Mouse (Mus musculus): ENCODE measurements around the gene Eml6. TPM values are rescaled to one million over a fixed set of nuclear protein-coding genes. Genes with fewer than 3 reads are reported as not detected.
"Not testable (repeated sequence)": the region's sequence is repeated elsewhere in the genome, so short reads cannot be mapped to it uniquely, and the experiment has no call there.

Eml6 gene
- 13.4 to 15.1 TPM (median 14.8 TPM) in 3 replicates for total RNA-seq (2017)

DNA sequence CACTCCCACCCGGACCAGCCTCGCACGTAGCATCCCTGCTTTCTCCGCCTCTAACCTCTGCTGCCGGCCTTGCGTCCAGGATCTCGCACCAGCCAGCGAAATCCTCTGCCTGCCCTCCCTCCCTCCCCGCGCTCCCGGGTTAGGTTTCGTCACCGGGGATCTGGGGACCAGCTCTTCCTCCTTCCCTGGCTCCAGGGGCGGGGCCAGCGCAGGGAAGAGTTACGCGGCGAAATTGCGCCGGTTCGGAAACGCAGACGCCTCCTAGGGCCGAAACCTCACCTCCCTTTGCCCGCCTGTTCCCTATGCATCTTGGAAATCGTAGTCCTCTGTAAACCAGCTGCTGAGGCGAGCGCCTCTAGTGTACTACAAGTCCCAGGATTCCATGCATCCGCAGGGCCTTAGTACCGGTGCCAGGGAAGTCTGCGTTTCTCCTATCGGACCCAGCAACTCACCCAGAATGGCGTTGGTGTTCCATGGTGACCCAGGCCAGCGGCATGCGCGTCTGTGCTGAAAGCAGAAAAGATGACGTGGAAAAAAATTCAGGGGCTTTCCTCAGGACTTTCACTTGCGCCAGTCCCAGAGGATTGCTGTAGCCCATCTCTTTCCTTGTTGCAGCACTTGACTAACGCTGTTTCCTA lies at the start of gene Eml6:
Gene Eml6, minus strand, starts transcription at position 199 of the 638 bp plus-strand sequence.
- ATAC-seq (replicated peaks; ENCODE audit: insufficient number of reproducible peaks, low FRiP score, low TSS enrichment, poor library complexity, severe bottlenecking): peak; percentile 98

DNA sequence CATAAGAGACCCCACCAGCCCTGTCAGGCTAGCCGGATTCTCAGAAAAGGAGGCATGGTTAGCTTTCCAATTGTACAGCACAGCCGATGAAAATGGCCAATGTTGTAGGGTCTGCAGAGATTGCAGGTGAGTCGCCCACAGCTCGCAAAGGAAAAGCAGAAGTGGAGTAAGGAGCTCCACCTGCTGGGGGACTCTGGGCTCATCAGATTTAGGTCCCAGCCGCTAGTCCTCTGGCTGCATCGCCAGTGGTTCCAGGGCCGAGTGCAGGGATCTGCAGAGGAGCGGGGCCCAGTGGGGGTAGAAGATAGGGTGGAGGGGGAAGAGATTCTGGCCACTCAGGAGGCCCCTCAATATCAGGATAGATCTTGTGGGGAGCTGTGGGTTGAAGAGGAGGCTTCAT lies 31.5 kb upstream of the Eml6 start:
- 0 out of 2 replicates have a peak, but pooled peaks have one; percentile 47 for ATAC-seq (replicated peaks; ENCODE audit: insufficient number of reproducible peaks, low FRiP score, low TSS enrichment, poor library complexity, severe bottlenecking)

DNA sequence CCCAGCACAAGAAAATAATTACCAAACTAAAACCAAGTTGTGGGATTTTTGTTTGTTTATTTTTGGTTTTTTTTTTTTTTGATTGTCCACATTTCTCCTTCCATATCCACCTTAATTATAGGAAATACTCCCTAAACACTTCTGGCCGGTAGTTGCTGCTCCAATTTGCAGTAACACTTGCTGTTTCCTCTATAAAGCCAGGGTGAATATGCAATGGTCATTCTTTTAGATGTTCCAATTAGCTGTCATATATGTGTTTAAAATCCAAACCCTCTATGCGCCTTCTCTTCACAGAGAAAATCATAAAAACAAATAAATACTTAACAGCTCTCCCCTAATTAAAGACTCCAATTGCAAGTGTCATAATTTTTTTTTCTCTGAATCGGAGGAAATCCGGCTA lies 689 bp downstream of the Eml6 start:
- ATAC-seq (replicated peaks; ENCODE audit: insufficient number of reproducible peaks, low FRiP score, low TSS enrichment, poor library complexity, severe bottlenecking): no peak

DNA sequence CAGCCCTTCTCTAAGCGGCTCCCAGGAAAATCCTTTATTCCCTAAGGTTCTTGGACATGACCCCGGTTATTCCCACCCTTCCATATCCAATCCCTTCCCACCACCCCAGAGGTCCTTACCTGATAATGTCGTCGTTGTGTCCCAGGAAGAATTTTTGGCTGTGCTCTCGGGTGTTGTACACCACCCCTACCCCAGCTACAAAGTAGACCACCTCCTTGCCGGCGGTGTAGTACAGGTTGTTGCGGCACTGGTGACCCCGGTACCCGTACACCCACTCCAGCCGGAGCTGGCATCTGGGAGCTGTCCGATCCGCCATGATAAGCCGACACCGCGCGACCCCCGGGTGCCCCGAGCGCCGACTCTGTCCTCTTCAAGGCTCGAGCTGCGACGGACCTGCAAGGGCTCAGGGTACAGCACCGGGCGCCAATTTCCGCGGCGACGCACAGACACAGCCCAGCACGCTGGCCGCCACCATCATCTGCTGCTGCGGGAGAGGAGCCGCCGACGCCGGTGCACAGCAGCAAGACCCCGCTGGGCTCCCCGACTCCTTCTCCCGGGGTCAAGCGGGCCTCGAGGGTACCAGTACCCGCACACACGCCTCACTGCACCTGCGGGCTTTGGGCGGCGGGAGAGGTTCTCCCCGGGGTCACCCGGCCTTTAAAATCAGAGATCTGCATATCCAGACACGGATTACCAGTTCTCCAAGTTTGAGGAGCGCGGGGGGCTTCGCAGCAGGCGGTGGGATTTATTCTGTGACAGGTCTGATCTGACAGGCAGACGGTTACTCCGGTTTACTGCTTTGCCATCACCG lies 1.4 kb downstream of the Eml6 start:
- ATAC-seq (replicated peaks; ENCODE audit: insufficient number of reproducible peaks, low FRiP score, low TSS enrichment, poor library complexity, severe bottlenecking): no peak

DNA sequence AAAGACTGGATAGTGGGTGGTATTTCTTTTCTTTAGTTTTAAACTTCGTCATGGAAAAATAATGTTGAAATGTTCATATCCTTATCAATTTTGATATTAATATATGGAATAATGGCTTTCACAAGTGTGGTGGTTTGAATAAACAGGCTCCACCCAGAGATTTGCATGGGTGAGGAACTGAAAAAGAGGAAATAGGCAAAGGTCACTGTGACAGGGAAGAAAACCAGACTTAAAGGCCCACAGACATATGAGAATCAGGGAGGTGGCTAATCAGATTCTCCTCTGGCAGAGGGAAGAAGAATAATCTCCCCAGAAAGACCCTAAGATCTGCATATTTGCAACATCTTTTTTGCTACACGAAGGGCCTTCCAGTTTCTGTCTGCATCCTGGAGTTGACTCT lies 39.6 kb downstream of the Eml6 start:
- ATAC-seq (replicated peaks; ENCODE audit: insufficient number of reproducible peaks, low FRiP score, low TSS enrichment, poor library complexity, severe bottlenecking): peak; percentile 96

DNA sequence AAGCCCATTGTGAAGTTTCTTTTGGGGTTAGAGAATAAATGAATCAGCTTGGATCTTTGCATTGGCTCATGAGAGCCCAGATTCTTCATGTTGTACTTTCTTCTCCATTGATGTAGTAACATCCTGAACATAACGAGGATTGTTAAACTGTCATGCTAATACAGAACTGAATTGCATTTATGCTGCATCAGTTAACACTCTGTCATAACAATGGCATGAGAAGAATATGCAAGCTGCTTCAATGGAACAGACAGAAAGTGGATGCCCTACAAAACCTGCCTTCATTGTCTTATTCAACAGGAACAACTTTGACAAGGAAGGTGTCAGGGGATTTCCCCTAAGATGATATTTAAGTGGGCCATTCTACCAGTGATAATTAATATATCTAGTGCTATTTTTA lies 57.0 kb downstream of the Eml6 start:
- ATAC-seq (replicated peaks; ENCODE audit: insufficient number of reproducible peaks, low FRiP score, low TSS enrichment, poor library complexity, severe bottlenecking): no peak

DNA sequence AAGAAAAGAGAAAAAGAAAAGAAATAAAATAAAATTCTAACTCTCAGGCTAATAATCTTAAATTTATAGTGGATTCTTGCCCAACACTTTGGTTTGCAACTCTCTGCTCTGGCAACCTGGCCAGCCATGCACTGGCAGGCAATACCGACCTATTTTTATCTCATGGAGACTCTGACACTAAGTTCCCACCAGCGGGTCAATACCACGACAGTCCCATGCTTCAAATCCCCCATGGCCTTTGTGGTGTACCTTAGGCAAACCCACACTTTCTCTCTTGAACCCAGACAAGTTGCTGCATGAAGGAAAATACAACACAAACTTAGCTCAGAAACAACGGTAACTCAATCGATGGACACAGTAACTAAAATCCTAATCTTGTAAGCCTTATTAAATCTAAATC lies 66.5 kb downstream of the Eml6 start:
- no peak for ATAC-seq (replicated peaks; ENCODE audit: insufficient number of reproducible peaks, low FRiP score, low TSS enrichment, poor library complexity, severe bottlenecking)

DNA sequence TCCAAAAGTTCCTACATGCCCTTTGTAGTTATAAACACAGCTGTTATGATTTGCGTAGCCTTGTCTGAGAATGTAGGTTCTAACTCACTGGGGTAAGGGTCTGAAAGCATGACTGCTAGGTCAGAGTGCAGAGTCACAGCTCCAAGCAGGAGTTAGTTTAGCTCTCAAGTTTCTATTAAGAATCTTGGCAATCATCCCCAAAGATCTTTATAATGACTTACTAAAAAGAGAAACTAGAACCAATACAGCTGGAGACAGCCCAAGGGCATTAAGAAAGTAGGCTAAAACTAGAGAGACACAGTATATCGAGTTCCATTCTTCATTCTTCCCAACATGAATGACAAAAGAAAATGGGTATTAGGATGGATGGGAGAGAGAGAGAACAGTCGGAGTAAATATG lies 81.2 kb downstream of the Eml6 start:
- ATAC-seq (replicated peaks; ENCODE audit: insufficient number of reproducible peaks, low FRiP score, low TSS enrichment, poor library complexity, severe bottlenecking): no peak

DNA sequence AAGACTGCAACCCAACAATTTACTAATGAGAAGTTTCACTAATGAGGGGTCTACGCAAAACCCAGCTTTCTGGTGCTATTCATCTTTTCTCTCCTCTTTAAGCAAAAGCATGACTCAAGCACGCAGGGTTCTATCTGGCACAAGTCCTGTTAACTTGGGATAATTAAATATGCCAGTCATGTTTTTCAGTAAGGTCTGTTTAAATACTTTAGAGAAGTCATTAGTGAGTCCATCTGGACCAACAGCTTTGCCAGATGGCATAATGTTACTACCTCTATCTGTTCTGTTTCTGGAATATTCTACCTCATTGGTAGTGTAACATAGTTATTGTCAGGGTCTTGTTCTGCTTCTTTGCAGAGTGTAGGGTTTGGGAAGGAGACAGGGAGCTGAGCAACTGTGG lies 101.5 kb downstream of the Eml6 start:
- no peak for ATAC-seq (replicated peaks; ENCODE audit: insufficient number of reproducible peaks, low FRiP score, low TSS enrichment, poor library complexity, severe bottlenecking)

DNA sequence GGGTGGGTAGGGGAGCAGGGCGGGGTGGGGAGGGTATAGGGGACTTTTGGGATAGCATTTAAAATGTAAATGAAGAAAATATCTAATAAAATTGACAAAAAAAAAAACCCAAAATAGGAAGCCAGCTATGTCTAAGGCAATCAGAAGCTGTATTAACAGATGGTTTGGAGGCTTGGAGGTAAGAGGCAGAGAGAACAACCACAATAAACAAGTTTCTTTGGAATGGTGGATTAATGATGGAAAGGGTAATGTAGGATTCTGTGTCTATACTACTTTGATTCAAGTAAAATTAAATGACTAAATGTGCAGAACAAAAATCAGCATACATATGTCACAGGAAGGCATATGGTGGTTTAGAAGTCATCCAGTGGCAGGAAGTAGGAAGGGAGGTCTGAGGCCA lies 102.0 kb downstream of the Eml6 start:
- no peak for ATAC-seq (replicated peaks; ENCODE audit: insufficient number of reproducible peaks, low FRiP score, low TSS enrichment, poor library complexity, severe bottlenecking)

DNA sequence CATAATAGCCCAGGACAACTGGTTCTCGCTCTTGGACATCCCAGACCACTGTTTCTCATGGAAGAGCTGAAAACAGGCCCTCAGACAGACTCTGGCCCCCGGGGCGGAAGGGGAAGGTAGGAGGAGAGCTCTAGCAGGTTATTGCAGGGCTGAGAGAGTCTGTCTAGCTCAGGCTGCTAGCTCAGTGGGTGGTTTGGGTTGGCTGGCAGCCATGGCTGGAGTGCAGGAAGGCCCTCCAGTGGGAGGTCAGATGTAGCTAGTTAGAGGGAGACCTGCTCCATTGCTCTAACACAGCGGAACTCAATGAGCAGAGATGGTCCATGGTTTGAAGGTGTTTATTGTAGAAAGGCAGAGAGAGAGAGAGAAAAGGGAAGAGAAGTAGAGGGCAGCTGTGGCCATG lies 112.7 kb downstream of the Eml6 start:
- no peak for ATAC-seq (replicated peaks; ENCODE audit: insufficient number of reproducible peaks, low FRiP score, low TSS enrichment, poor library complexity, severe bottlenecking)

DNA sequence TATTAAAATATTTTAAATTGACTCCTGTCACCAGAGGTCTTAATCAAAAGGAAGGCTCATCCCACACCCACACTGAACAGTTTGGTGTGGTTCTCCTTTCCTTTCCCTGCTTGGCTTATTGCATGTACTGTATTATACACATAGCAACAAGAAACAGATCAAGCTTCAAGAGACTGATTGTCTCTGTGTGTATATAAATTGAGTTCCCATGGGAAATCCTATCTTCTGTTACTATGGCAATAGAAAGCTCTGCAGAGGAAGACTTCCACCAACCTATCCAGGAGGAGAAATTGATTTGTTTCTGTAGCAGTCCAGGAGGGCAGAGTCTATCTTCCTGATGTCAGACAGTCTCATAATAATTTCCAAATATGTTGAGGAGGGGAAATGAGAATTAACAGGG lies 116.5 kb downstream of the Eml6 start:
- ATAC-seq (replicated peaks; ENCODE audit: insufficient number of reproducible peaks, low FRiP score, low TSS enrichment, poor library complexity, severe bottlenecking): no peak

DNA sequence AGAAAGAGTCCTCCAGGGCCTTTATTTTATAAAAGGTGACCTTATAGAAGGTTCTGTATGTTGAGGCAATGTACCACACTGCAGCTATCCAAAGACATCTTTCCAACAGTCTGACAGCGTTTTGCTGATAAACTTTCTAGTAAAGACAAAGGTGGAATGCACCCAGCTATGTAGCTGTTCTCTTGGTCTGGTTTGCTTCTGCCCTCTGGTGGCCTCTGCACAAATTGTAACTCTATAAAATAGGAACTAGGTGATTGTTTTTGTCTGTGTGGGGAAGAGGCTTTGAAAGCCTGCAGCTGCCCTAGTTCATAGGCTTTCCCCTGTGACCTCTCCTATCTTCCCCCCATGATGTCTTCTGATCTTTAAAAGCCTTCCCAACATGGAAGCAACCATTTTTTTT lies 140.7 kb downstream of the Eml6 start:
- peak; percentile 86 for ATAC-seq (replicated peaks; ENCODE audit: insufficient number of reproducible peaks, low FRiP score, low TSS enrichment, poor library complexity, severe bottlenecking)

DNA sequence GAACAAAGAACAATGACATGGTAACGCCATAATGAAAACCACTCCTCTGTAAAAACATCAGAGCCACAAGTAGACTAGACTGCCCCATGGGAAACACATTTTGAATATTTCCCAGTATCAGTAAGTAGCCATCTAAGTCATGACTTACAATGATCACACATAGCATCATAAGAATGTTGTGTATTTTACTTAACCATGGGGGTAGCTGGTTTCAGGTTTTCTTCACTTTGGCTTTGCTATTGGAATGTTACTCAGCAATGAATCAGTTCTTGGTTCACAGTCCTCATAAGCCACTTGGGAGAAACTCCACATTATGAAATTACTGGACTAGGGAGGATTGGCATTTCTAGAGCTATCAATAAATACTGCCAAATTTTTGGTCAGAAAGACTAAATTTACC lies 141.5 kb downstream of the Eml6 start:
- no peak for ATAC-seq (replicated peaks; ENCODE audit: insufficient number of reproducible peaks, low FRiP score, low TSS enrichment, poor library complexity, severe bottlenecking)

DNA sequence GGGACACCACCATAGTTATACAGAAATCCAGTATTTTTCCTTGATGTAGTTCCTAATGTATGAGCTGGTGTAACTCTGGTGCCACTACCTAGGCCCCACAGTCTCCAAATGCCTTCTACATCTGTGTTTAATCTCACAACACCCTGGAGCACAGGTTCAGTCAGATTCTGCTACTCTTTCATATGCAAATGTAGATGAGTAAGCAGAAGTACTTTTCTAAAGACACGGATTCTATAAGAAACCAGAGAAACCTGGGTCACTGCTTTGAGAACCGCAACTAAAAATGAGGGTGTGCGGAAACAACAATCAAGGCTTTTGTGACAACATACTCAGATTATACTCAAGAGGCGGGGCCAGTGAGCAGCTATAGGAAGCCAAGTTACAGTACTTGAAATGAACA lies 142.8 kb downstream of the Eml6 start:
- ATAC-seq (replicated peaks; ENCODE audit: insufficient number of reproducible peaks, low FRiP score, low TSS enrichment, poor library complexity, severe bottlenecking): no peak

DNA sequence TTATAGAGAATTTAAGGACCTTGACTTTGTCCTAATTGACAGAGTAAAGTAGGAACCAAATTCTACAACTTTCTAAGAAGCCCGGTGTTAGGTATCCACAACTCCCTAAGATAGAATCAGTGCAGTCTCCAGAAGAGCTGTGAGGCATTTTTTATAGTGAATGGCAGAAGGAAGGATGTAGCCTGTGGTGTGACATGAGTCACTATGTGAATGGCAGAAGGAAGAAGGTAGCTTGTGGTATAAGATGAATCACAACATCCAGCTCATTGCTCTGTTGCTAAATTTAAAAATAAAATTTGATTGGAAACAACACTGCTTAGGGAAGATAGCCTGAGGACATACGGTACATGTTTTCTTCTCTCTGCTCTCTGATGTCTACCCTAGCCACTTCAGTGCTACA lies 146.2 kb downstream of the Eml6 start:
- ATAC-seq (replicated peaks; ENCODE audit: insufficient number of reproducible peaks, low FRiP score, low TSS enrichment, poor library complexity, severe bottlenecking): no peak

DNA sequence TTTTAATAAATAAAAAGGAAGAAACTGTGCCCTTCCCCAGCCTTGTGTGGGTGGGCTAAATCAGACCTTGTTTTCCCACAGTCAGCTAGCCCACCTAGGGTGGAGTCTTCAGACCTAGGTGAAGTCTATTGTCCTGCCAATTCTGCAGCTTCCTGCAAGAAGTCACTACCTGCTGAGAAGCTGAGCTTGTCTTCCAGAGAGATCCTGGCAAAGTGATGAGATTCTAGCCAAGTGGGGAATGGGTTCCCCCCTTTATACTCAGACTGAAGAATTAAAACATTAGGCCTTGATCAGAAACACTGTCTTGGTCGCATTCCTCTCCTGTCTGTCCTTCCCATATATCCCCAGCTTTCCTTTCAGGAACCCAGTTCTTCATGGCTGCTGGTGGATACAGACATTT lies 147.9 kb downstream of the Eml6 start:
- no peak for ATAC-seq (replicated peaks; ENCODE audit: insufficient number of reproducible peaks, low FRiP score, low TSS enrichment, poor library complexity, severe bottlenecking)

DNA sequence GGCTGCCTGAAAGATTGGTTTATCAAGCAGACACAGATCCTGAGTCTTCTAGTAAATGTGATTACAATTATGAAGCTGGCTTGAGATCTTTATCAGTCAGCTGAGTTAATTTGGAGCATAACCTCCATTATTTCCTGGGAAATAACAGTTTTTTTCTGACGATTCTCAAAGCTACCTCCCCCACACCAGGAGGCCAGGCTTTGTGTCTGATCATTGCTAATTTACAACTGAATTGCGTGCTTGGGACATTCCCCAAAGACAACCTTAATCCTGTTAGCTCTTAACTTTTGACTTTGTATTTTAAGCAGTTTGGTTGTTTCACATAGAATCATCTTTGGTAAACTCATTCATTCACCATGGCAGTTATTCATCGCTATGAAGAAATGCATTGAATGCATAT lies 148.6 kb downstream of the Eml6 start:
- no peak for ATAC-seq (replicated peaks; ENCODE audit: insufficient number of reproducible peaks, low FRiP score, low TSS enrichment, poor library complexity, severe bottlenecking)

DNA sequence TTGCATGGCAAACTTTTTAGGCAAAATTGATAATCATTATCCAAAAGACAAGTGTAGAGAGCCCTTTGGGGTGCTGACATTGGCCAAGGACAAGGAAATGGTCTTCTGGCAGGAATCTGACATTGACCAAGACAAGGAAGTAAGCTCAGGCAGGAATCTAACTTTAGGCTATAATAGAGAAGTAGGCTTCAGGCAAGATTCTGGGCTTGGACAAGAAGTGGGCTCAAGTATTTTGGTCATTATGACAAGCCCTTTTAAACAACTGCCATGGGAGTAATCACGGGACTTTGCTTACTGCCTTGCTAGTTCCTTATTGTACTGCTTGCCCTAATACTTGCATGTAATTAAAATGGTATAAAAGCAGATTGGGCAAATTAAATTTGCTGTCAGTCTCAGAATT lies 151.1 kb downstream of the Eml6 start:
- ATAC-seq (replicated peaks; ENCODE audit: insufficient number of reproducible peaks, low FRiP score, low TSS enrichment, poor library complexity, severe bottlenecking): not testable (repeated sequence)

DNA sequence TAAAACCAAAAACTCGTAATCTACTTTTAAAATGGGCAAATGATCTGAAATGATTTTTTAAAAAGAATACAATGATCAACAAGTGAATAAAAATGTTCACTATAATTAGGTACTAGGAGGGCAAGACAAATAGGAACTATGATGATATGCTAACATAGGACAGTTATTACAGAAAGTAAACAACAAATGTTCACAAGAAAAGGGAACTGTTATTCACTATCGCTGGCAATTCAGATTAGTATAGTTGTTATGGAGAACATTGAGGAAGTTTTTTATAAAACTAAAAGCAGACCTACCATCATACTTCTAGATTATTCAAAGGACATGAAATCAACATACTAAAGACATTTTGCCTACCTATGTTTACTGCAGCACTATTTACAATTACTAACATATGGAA lies 155.7 kb downstream of the Eml6 start:
- ATAC-seq (replicated peaks; ENCODE audit: insufficient number of reproducible peaks, low FRiP score, low TSS enrichment, poor library complexity, severe bottlenecking): no peak

Data from monocyte, adult 5-6 weeks (primary cell).